Mouse (Mus musculus) bone marrow macrophage, adult 2 months (primary cell): ENCODE data around the gene Pan2.

Source experiments
- CTCF ChIP-seq: IDR thresholded peaks from 2 replicates; pipeline ENCODE4 v1.5.1; 2012; ENCODE audit warnings: low read depth, mild to moderate bottlenecking, low read length, moderate library complexity
- POLR2A ChIP-seq: IDR thresholded peaks from 2 replicates; pipeline ENCODE4 v1.6.1; 2012; ENCODE audit warnings: mild to moderate bottlenecking, low read depth, low read length, borderline replicate concordance

DNA sequence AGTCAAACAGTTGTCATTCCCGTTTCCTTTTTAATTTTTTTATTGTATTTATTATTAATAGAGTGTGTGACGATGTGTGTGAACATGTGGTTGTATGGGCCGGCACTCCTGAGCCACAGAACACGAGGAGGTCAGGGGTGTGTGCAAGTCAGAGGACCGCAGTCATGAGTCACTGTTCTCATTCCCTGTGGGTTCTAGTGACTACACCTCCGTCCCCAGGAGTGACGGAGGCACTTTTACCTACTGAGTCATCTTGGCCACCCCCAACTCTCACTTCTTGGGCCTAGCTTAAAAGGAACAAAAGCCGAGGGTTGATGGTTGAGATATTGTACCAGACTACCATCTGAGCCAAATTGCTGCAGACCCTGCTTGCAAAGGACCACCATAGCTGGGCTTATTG, 46.8 kb upstream of the Pan2 start:
- no peak for TF ChIP-seq POLR2A
- TF ChIP-seq CTCF: no peak
